Mouse (Mus musculus) stomach, postnatal 0 days (tissue): ENCODE results near the gene Olfr1495.

Experiments used
- CTCF ChIP-seq: IDR thresholded peaks from 2 replicates; pipeline ENCODE4 v1.5.1; 2016; ENCODE audit warnings: antibody characterized with exemption, low read depth, mild to moderate bottlenecking, moderate library complexity
- EP300 ChIP-seq: optimal IDR thresholded peaks from 2 replicates; pipeline ENCODE3; 2016; ENCODE audit warnings: antibody characterized with exemption

DNA sequence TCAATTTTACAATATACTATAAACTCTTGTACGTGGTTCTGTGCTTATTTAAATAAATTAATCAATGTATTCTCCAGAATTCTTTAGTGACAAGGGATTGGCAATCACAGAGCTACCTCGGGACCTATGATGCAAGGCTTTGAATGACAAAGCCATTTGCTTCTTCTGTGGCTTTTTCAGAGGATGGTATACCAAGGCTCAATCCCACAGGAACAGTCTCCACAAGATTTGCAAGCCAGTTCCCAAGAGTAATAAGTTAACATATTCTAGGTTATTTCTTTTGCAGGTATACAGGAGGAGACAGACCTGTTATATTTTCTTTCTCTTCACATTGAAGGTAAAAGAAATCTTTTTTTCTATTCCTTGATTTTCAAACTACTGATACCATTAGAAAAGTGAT, 41.4 kb upstream of the Olfr1495 start, which contains the start of gene Olfr1493-ps1:
- TF ChIP-seq CTCF, result no peak
- no peak for TF ChIP-seq EP300
